Mouse (Mus musculus): ENCODE results near the gene Spryd7.
"Not testable (repeated sequence)": the region's sequence is repeated elsewhere in the genome, so short reads cannot be mapped to it uniquely, and the experiment has no call there.

Gene Spryd7

GRCm38 (mm10) chr14:61556289-61557147, at the start of gene Spryd7:
Gene Spryd7 (minus strand): TSS chr14:61556886.
- DNase-seq (ENCODE audit: low spot score in 2 of 2) = peak; percentile 90 to 95

GRCm38 (mm10) chr14:61606088-61606487, 49.4 kb upstream of the Spryd7 start:
- not testable (repeated sequence) for DNase-seq (ENCODE audit: low spot score in 2 of 2)

- no peak for DNase-seq (ENCODE audit: low spot score in 2 of 2)
These were observed 47.4 kb upstream of the Spryd7 start for GRCm38 (mm10) chr14:61604081-61604480.

DNA sequence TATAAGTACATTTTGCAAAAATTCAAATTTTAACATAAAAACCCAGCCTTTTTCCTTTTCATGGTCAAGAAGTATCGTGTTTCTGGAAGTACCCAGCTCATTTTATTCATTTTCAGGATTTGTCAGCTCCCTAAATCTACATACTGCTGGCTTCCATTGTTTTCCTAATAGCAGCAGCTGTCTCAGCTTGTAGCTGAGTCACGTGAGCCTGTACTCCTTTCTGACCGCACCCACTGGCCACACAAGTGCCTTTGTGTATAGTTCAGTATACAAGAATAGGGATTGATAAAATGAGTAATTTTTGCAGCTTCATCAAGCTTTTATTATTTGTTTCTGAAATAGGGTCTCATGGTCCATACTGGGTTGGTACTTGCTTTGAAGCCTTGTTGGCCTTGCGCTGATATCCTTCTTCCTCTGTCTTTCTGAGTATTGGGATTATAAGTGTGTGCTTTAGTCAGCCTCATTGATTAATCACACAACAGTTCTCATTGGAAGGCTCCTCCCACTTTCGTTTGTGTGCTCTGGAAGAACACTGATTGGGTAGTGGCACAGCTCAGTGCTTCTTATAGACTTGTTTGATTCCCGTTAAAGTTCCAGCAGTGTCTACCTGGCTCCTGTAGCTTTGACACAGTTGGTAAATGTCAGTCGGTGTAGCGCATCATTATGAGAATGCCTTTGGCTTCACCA, 46.5 kb upstream of the Spryd7 start:
- DNase-seq (ENCODE audit: low spot score in 2 of 2) = no peak

GRCm38 (mm10) chr14:61601348-61601747, 44.7 kb upstream of the Spryd7 start:
- DNase-seq (ENCODE audit: low spot score in 2 of 2) = no peak

DNA sequence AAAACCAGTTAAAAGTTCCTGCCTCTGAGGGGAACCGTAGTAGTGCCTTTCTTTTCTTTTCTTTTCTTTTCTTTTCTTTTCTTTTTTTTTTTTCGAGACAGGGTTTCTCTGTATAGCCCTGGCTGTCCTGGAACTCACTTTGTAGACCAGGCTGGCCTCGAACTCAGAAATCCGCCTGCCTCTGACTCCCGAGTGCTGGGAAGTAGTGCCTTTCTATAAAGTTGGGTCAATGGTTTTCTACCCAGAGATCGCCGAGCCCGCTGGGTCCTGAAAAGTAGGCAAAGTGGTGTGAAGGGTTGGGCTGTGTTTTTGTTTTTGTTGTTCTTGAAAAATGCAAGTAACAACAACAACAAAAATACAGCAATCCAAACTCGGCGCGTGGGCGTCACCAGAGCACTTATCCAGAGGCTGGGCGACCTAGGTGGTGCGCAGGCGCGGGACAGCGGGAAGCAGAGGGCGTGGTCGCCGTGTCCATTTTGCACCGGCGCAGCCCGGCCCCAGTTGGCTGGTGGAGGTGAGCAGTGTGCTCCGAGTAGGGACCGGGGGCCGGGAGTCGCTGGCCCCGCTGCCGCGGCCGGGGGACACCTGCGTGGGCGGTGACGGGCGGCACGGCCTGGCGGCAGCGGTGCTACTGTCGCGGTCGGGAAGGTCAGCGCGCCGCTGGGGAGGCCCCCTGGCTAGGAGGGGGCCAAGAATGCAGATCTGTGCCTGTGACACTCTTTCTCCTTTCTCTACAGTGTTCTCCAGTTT, 42.5 kb upstream of the Spryd7 start:
- DNase-seq (ENCODE audit: low spot score in 2 of 2) = peak; percentile 72 to 80

- no peak for DNase-seq (ENCODE audit: low spot score in 2 of 2)
These were observed 41.3 kb upstream of the Spryd7 start, which contains the start of gene Trim13 for GRCm38 (mm10) chr14:61597968-61598367. Gene Trim13 (plus strand): TSS chr14:61598247.

GRCm38 (mm10) chr14:61596719-61597426, 40.2 kb upstream of the Spryd7 start:
- DNase-seq (ENCODE audit: low spot score in 2 of 2) = no peak

- DNase-seq (ENCODE audit: low spot score in 2 of 2) = no peak
These were observed 32.8 kb upstream of the Spryd7 start for GRCm38 (mm10) chr14:61589288-61590065.

GRCm38 (mm10) chr14:61575941-61576340, 19.3 kb upstream of the Spryd7 start:
- DNase-seq (ENCODE audit: low spot score in 2 of 2) = no peak

DNA sequence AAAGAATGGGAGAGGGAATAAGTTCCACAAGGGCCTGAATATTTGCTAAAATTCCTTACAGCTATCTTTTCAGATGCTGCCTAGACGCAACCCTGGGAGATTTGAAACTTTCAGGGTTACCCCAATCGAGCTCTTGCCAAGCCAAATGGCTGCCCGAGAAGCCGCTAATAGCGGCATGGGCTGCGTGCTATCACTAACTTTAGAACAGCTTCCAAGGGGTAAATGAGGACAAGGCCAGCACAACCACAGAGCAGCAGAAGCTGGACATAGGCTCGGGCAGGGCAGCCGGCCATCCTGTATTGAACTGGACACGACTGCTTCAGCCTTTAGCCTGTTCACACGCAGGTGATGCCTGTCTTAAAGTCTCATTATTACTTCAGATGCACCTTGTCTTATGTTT, 18.4 kb upstream of the Spryd7 start:
- no peak for DNase-seq (ENCODE audit: low spot score in 2 of 2)

GRCm38 (mm10) chr14:61572131-61572530, 15.4 kb upstream of the Spryd7 start:
- no peak for DNase-seq (ENCODE audit: low spot score in 2 of 2)

GRCm38 (mm10) chr14:61571366-61571765, 14.7 kb upstream of the Spryd7 start:
- peak; percentile 79 to 80 for DNase-seq (ENCODE audit: low spot score in 2 of 2)

DNA sequence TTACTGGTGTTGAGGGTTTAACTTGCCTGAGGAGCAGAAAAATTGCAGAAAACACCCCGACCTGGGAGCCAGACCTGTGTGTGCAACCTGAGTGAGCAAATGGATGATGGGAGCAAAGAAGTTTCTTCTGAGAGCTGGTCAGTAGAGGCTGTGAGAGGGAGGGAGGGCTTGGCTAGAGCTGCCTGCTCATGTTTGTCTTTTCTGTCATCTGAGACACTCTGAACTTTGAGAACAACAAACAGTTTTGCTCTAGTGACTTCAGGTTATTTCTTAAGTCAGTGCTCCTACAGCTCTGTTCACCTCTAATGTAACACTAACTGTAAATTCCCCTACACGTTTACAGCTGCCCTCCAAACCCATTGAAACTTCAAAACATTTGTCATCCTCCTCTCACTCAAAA, 12.7 kb upstream of the Spryd7 start:
- no peak for DNase-seq (ENCODE audit: low spot score in 2 of 2)

- DNase-seq (ENCODE audit: low spot score in 2 of 2) = not testable (repeated sequence)
These were observed 9.5 kb upstream of the Spryd7 start for GRCm38 (mm10) chr14:61566211-61566610.

DNA sequence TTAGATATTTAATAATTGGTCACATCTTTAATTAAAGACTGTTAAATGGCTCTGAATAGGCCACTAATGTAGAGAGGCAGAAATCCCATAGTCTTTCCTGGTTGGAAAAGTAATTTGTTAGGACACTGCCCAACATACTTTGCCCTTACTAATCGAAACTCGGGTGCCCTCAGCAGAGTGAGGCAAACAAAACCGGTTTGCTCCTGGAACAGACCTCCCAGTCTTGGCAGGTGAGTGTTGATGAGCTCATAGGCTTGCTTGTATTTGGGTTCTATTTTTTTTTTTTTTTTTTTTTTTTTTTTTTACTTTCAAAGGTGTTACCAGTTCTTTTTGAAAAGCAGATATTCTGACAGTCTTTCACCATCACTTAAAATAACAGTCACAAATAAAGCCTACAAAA, 3.2 kb upstream of the Spryd7 start:
- DNase-seq (ENCODE audit: low spot score in 2 of 2) = no peak

DNA sequence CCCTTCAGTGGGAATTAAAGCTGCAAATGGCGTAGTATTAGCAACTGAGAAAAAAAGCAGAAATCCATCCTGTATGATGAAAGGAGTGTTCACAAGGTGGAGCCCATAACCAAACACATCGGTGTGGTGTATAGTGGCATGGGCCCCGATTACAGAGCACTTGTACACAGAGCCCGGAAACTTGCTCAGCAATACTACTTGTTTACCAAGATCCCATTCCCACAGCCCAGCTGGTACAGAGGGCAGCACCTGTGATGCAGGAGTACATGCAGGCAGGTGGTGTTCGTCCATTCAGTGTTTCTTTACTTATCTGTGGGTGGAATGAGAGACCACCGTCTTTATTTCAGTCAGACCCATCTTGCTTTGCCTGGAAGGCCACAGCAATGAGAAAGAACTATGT, 2.2 kb upstream of the Spryd7 start:
- no peak for DNase-seq (ENCODE audit: low spot score in 2 of 2)

DNA sequence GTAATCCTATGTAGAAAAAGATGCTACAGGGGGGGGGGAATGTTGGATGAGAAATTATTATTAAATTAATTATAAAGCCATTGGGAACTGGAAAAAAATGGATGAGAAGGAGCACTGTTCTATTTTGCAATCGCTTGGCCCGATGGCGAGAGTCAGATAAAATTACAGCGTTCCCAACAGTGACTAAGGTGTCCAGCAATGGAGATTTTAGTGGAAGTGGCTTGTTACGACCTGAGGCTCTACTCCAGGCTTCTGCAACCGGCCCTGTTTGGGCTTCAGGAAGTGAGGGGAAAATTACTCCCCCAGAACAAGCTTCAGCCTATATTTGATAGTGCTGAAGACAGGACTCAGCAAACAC, 776 bp downstream of the Spryd7 start:
- DNase-seq (ENCODE audit: low spot score in 2 of 2) = no peak

DNA sequence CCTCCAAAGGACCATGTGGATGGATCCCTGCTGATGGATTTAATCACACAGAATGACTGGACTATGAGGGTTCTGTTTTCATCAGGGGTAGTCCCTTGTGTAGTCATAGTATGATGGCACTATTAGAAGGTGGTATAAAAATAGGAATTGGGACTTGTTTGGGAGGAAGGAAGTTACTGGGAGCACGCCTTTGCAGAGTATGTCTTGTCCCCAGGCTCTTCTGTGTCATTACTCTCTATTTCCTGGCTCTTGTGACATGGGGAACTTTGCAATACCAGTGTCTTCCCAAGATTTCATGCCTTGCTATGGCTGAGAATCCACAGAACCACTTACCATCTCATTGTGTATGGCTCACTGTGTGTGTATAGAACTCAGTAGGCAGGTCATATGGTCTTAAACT, 8.1 kb downstream of the Spryd7 start:
- DNase-seq (ENCODE audit: low spot score in 2 of 2) = no peak

GRCm38 (mm10) chr14:61537772-61538171, 18.9 kb downstream of the Spryd7 start:
- DNase-seq (ENCODE audit: low spot score in 2 of 2) = not testable (repeated sequence)
